Mouse (Mus musculus): ENCODE results near the gene Rere. TPM values are rescaled to one million over a fixed set of nuclear protein-coding genes. Genes with fewer than 3 reads are reported as not detected.

Gene Rere
- polyA plus RNA-seq, 1 experiment from 2014 or later = 8.3 TPM

DNA sequence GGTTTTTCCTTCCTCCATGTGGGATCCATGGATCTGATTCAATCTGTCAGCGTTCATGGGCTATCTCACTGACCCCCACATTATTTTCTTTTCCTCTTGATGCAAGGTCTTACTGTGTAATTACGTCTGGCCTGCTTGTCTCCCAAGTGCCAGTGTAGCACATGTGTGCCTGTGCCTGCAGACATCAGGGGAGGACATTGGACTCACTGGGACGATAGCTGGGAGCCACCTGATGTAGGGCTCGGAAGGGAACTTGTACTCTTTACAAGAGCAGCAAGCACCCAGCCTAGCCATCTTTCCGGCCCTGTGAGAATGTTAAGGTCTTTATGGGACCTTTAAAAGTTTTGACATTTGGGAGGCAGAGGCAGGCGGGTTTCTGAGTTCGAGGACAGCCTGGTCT lies 13.4 kb downstream of the Rere start:
- H3K4me2 ChIP-seq (replicated peaks; ENCODE audit: low read depth) = no peak overlapping the region
- ATAC-seq (ENCODE audit: low FRiP score, low TSS enrichment) (no peak), DNase-seq (ENCODE audit: low spot score) (no peak)
- no peaks in the 10 kb centered on the region for H3K9me3 ChIP-seq (ENCODE audit: control insufficient read depth, low read length)
- no peak overlapping the region for H3K27ac ChIP-seq (replicated peaks)
- WGBS = 94% methylated on average over 7 of the region's 7 CpGs
- H3K4me3 ChIP-seq (ENCODE audit: low read depth, low read length) = no peak overlapping the region
- TF ChIP-seq CTCF (IDR thresholded peaks at IDR 0.05; ENCODE audit: low read depth) = no peak
- TF ChIP-seq EP300 (optimal IDR thresholded peaks at IDR 0.05) = no peak
- H3K27me3 ChIP-seq (ENCODE audit: control insufficient read depth, insufficient read depth, low read length) = no peaks in the 10 kb centered on the region
- no peaks in the 10 kb centered on the region for H3K36me3 ChIP-seq (ENCODE audit: control insufficient read depth, insufficient read depth, low read length)
- no peak overlapping the region for H3K9ac ChIP-seq (ENCODE audit: low read length)
- no peaks in the 10 kb centered on the region for H3K4me1 ChIP-seq (replicated peaks; ENCODE audit: control insufficient read depth, insufficient read depth)

DNA sequence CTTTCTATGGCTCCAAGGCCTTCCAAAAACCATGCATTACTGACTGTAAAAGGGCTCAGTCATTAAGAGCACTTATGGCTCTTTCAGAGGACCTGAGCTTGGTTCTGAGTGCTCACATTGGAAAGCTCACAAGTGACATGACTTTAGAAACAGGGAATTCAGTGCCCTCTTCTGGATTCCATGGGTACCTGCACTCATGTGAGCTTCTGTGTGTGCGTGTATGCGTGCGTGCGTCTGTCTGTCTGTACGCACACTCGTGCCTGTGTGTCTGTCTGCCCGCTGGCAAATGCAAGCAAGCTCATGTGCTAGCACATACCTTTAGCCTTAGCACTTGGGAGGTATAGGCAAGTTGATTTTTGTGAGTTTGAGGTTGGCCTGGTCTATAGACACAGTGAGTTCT lies 14.5 kb downstream of the Rere start:
- TF ChIP-seq CTCF (IDR thresholded peaks at IDR 0.05; ENCODE audit: low read depth) = peak; percentile 37; the same call in 1 of the 2 replicates
- no peak for TF ChIP-seq EP300 (optimal IDR thresholded peaks at IDR 0.05)
- Histone ChIP-seq H3K4me2 (replicated peaks; ENCODE audit: low read depth) (no peak overlapping the region), H3K36me3 (ENCODE audit: control insufficient read depth, insufficient read depth, low read length) (no peaks in the 10 kb centered on the region), H3K4me1 (replicated peaks; ENCODE audit: control insufficient read depth, insufficient read depth) (no peaks in the 10 kb centered on the region), H3K9ac (ENCODE audit: low read length) (no peak overlapping the region), H3K4me3 (ENCODE audit: low read depth, low read length) (no peak overlapping the region), H3K27me3 (ENCODE audit: control insufficient read depth, insufficient read depth, low read length) (no peaks in the 10 kb centered on the region), H3K27ac (replicated peaks) (no peak overlapping the region), H3K9me3 (ENCODE audit: control insufficient read depth, low read length) (no peaks in the 10 kb centered on the region)
- no peak for DNase-seq (ENCODE audit: low spot score)
- ATAC-seq (ENCODE audit: low FRiP score, low TSS enrichment) = no peak
- 97% methylated on average over 7 of the region's 7 CpGs for WGBS

DNA sequence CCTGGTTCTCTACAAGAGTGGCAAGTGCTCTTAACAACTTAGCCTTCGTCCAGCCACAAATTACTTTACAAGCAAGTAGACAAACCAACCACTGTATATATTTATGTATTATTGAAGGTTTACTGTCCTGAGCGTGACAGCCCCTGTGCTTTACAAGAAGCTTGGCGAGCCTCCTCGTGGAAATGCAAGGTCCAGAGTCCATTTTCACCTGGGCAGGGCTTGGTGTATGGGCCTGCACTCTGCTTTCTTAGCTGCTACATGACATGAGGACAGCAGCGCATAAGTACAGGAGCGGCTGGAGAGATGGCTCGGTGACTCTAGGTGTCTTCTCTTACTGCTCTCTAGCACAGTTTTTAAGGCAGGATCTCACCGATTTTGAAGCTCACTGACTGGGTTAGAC lies 21.3 kb downstream of the Rere start:
- no peak for TF ChIP-seq CTCF (IDR thresholded peaks at IDR 0.05; ENCODE audit: low read depth)
- no peak overlapping the region for H3K9ac ChIP-seq (ENCODE audit: low read length)
- DNase-seq (ENCODE audit: low spot score) (peak; percentile 58), ATAC-seq (ENCODE audit: low FRiP score, low TSS enrichment) (peak; percentile 61; the same call in 1 of the 2 replicates)
- H3K4me2 ChIP-seq (replicated peaks; ENCODE audit: low read depth) = no peak overlapping the region
- H3K4me3 ChIP-seq (ENCODE audit: low read depth, low read length) = no peak overlapping the region
- no peak overlapping the region for H3K27ac ChIP-seq (replicated peaks)
- no peaks in the 10 kb centered on the region for H3K36me3 ChIP-seq (ENCODE audit: control insufficient read depth, insufficient read depth, low read length)
- H3K27me3 ChIP-seq (ENCODE audit: control insufficient read depth, insufficient read depth, low read length) = no peaks in the 10 kb centered on the region
- no peaks in the 10 kb centered on the region for H3K4me1 ChIP-seq (replicated peaks; ENCODE audit: control insufficient read depth, insufficient read depth)
- 75% methylated on average over 8 of the region's 8 CpGs for WGBS
- no peaks in the 10 kb centered on the region for H3K9me3 ChIP-seq (ENCODE audit: control insufficient read depth, low read length)

DNA sequence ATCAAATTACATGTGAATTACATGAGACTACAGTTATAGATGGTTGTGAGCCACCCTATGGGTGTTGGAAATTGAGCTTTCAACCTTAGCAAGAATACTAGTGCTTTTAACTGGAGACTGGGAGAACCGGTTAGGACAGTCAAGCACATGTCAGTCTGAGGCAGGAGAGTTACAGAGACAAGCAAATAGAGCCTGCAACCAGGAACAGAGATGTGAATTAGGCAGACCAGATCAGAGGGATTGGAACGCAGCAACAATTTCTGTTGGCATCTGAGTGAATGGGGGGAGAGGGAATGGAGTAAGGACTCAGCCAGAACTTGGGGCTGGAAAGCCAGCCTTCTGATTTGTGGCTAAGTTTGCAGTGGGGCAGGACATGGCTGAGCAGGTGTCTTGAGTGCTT lies 25.3 kb downstream of the Rere start:
- Histone ChIP-seq H3K4me2 (replicated peaks; ENCODE audit: low read depth) (no peak overlapping the region), H3K9me3 (ENCODE audit: control insufficient read depth, low read length) (no peaks in the 10 kb centered on the region), H3K36me3 (ENCODE audit: control insufficient read depth, insufficient read depth, low read length) (no peaks in the 10 kb centered on the region), H3K27ac (replicated peaks) (peak overlapping the region; percentile 53), H3K9ac (ENCODE audit: low read length) (no peak overlapping the region), H3K4me1 (replicated peaks; ENCODE audit: control insufficient read depth, insufficient read depth) (no peaks in the 10 kb centered on the region), H3K4me3 (ENCODE audit: low read depth, low read length) (no peak overlapping the region), H3K27me3 (ENCODE audit: control insufficient read depth, insufficient read depth, low read length) (no peaks in the 10 kb centered on the region)
- WGBS = 39% methylated on average over 2 of the region's 2 CpGs
- ATAC-seq (ENCODE audit: low FRiP score, low TSS enrichment) (peak; percentile 77), DNase-seq (ENCODE audit: low spot score) (peak; percentile 56)
- TF ChIP-seq EP300 (optimal IDR thresholded peaks at IDR 0.05) (no peak), CTCF (IDR thresholded peaks at IDR 0.05; ENCODE audit: low read depth) (no peak)

DNA sequence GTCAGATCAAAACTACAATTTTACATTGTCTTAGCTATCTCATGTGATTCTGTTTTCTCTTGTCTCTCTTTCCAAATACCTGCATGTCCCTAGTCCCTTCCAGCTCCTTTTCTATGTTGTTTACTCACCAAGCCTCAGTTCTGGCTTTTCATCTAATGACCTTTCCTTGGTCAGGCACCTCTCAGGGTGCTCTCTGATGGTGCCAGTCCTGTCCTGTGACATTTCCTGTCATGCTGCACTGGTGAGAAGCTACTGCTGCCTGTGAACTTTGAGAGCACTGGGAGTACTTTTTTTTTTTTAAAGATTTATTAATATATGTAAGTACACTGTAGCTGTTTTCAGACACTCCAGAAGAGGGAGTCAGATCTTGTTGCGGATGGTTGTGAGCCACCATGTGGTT lies 25.8 kb downstream of the Rere start:
- ATAC-seq (ENCODE audit: low FRiP score, low TSS enrichment) = no peak
- TF ChIP-seq EP300 (optimal IDR thresholded peaks at IDR 0.05) (no peak), CTCF (IDR thresholded peaks at IDR 0.05; ENCODE audit: low read depth) (no peak)

DNA sequence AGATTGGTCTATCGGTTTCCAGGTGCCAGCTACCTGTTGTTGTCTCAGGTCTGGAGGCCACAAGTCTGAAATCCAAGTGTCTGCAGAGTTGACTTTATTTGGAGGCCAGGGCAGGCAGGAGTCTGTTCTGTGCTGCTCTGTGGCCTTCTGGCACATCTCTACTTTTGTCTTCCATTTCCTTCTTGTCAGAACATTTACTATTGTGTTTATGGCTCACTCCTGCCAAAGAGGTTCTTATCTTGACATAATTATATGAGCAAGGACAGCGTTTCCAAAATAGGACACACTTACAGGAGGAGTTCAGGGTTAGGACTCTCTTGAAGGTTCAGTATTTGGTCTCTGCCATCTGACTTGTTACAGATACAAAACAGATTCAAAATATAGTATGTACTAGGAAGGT lies 30.0 kb downstream of the Rere start:
- no peak overlapping the region for H3K4me3 ChIP-seq (ENCODE audit: low read depth, low read length)
- no peak overlapping the region for H3K9ac ChIP-seq (ENCODE audit: low read length)
- no peaks in the 10 kb centered on the region for H3K36me3 ChIP-seq (ENCODE audit: control insufficient read depth, insufficient read depth, low read length)
- no peak for DNase-seq (ENCODE audit: low spot score)
- no peak overlapping the region for H3K4me2 ChIP-seq (replicated peaks; ENCODE audit: low read depth)
- TF ChIP-seq EP300 (optimal IDR thresholded peaks at IDR 0.05) (no peak), CTCF (IDR thresholded peaks at IDR 0.05; ENCODE audit: low read depth) (no peak)
- 51% methylated on average over 2 of the region's 2 CpGs for WGBS
- no peak for ATAC-seq (ENCODE audit: low FRiP score, low TSS enrichment)
- H3K4me1 ChIP-seq (replicated peaks; ENCODE audit: control insufficient read depth, insufficient read depth) = no peaks in the 10 kb centered on the region
- H3K9me3 ChIP-seq (ENCODE audit: control insufficient read depth, low read length) = no peaks in the 10 kb centered on the region
- no peaks in the 10 kb centered on the region for H3K27me3 ChIP-seq (ENCODE audit: control insufficient read depth, insufficient read depth, low read length)
- no peak overlapping the region for H3K27ac ChIP-seq (replicated peaks)

More for the DNA sequence above, 25.8 kb downstream of the Rere start:
- WGBS = 80% methylated on average over 1 of the region's 1 CpGs
- Histone ChIP-seq H3K27ac (replicated peaks) (peak overlapping the region; percentile 53), H3K4me2 (replicated peaks; ENCODE audit: low read depth) (no peak overlapping the region), H3K27me3 (ENCODE audit: control insufficient read depth, insufficient read depth, low read length) (no peaks in the 10 kb centered on the region), H3K4me3 (ENCODE audit: low read depth, low read length) (no peak overlapping the region), H3K9me3 (ENCODE audit: control insufficient read depth, low read length) (no peaks in the 10 kb centered on the region), H3K9ac (ENCODE audit: low read length) (no peak overlapping the region), H3K36me3 (ENCODE audit: control insufficient read depth, insufficient read depth, low read length) (no peaks in the 10 kb centered on the region), H3K4me1 (replicated peaks; ENCODE audit: control insufficient read depth, insufficient read depth) (no peaks in the 10 kb centered on the region)
- no peak for DNase-seq (ENCODE audit: low spot score)
